Mouse (Mus musculus): Measurements from ENCODE around the gene Hist1h2be. TPM values are rescaled to one million over a fixed set of nuclear protein-coding genes. Genes with fewer than 3 reads are reported as not detected.
"Not testable (repeated sequence)": the region's sequence is repeated elsewhere in the genome, so short reads cannot be mapped to it uniquely, and the experiment has no call there.

Gene Hist1h2be
- polyA plus RNA-seq, 1 experiment from 2014 or later: 3.9 TPM

DNA sequence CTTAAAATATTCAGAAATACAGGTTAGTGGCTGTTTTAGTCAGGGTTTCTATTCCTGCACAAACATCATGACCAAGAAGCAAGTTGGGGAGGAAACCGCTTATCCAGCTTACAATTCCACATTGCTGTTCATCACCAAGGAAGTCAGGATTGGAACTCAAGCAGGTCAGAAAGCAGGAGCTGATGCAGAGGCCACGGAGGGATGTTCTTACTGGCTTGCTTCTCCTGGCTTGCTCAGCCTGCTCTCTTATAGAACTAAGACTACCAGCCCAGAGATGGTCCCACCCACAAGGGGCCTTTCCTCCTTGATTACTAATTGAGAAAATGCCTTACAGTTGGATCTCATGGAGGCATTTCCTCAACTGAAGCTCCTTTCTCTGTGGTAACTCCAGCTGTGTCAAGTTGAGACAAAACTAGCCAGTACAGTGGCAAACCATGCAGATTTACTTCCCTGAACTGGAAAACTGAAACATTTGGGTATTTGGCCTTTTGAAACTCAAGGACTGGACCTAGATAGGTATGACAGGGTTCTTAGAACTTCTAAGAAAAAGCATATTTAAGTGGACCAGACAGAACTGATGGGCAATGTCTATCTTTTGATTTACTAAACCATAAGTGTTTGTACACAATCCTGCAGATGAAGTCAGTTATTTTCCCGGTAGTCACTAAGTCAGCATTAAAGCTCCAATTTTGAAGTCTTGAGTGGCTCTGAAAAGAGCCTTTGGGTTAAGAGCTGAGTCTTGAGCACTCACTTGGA lies 78.5 kb downstream of the Hist1h2be start:
- peak overlapping the region; percentile 77 for H3K4me2 ChIP-seq (ENCODE audit: low read depth, severe bottlenecking)
- peak overlapping the region; percentile 91 for H3K27ac ChIP-seq (replicated peaks; ENCODE audit: low read depth, low read length)
- peak overlapping the region; percentile 41 for H3K4me3 ChIP-seq (ENCODE audit: low read depth, low read length)
- not testable (repeated sequence) for H3K27me3 ChIP-seq (ENCODE audit: control insufficient read depth, insufficient read depth, low read length); ATAC-seq (ENCODE audit: insufficient number of reproducible peaks, low FRiP score, low TSS enrichment, low read depth); H3K9me3 ChIP-seq (ENCODE audit: control insufficient read depth, low read length); H3K4me1 ChIP-seq (ENCODE audit: control insufficient read depth, insufficient read depth, low read length); H3K36me3 ChIP-seq (ENCODE audit: control insufficient read depth, insufficient read depth, low read length); DNase-seq (ENCODE audit: low spot score)
- peak overlapping the region; percentile 69 for H3K9ac ChIP-seq (ENCODE audit: low read length)
- WGBS: 6% methylated on average over 3 of the region's 3 CpGs

DNA sequence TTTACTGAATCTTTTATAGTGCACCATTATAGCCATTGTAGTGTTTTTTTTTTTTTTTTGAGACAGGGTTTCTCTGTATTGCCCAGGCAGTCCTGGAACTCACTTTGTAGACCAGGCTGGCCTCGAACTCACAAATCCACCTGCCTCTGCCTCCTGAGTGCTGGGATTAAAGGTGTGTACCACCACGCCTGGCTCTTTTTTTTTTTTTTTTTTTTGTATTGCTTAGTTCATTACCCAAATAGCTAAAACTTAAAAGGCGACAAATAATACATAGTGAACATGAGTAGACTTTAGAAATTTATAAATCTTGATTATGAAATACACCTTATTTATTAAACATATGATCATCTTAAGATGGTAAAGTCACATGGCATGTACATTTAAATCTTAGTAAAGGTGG lies 79.4 kb downstream of the Hist1h2be start:
- DNase-seq (ENCODE audit: low spot score) (no peak), ATAC-seq (ENCODE audit: insufficient number of reproducible peaks, low FRiP score, low TSS enrichment, low read depth) (no peak)
- Histone ChIP-seq H3K4me1 (ENCODE audit: control insufficient read depth, insufficient read depth, low read length) (peaks cover 5% of the 10 kb centered on the region), H3K27me3 (ENCODE audit: control insufficient read depth, insufficient read depth, low read length) (no peaks in the 10 kb centered on the region), H3K36me3 (ENCODE audit: control insufficient read depth, insufficient read depth, low read length) (no peaks in the 10 kb centered on the region), H3K4me3 (ENCODE audit: low read depth, low read length) (no peak overlapping the region), H3K9ac (ENCODE audit: low read length) (no peak overlapping the region), H3K27ac (replicated peaks; ENCODE audit: low read depth, low read length) (no peak overlapping the region), H3K4me2 (ENCODE audit: low read depth, severe bottlenecking) (no peak overlapping the region), H3K9me3 (ENCODE audit: control insufficient read depth, low read length) (no peaks in the 10 kb centered on the region)
- WGBS: 90% methylated on average over 3 of the region's 3 CpGs

DNA sequence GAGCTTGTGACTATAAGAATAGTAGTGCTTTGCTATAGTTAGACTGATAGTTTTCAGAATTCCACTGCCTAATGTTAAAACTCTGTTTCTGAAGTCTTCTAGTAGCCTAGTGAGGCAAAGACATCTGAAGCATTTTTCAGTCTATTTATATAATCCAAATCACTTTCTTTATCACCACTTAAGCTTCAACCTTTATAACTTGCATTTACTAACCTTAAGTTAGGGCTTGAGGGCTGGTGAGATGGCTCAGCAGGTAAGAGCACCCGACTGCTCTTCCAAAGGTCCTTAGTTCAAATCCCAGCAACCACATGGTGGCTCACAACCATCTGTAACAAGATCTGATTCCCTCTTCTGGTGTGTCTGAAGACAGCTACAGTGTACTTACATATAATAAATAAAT lies 81.1 kb downstream of the Hist1h2be start:
- DNase-seq (ENCODE audit: low spot score); ATAC-seq (ENCODE audit: insufficient number of reproducible peaks, low FRiP score, low TSS enrichment, low read depth): not testable (repeated sequence)

DNA sequence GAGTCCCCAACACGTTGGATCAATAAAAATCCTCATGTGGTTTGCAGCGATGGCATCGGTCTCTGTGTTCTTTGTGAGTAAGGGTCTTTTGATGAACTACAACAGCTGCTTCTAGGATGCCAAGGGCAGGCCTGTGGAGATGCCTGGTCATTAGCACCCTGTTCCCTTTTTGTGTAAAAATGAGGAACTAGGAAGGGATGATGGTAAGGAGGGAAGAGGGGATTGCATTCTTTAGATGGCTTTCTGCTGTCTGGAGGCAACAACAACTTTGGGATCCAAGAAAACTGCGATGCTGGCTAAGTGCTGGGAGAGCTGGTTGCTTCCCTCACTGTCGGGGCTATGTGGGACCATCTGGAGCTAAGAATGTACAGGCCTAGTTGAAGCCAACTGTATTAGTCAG lies 82.7 kb downstream of the Hist1h2be start:
- Histone ChIP-seq H3K4me3 (ENCODE audit: low read depth, low read length) (no peak overlapping the region), H3K27ac (replicated peaks; ENCODE audit: low read depth, low read length) (0 out of 2 replicates have a peak overlapping the region, but pooled peaks have one; percentile 16), H3K27me3 (ENCODE audit: control insufficient read depth, insufficient read depth, low read length) (no peaks in the 10 kb centered on the region), H3K9ac (ENCODE audit: low read length) (no peak overlapping the region), H3K36me3 (ENCODE audit: control insufficient read depth, insufficient read depth, low read length) (no peaks in the 10 kb centered on the region), H3K4me2 (ENCODE audit: low read depth, severe bottlenecking) (no peak overlapping the region), H3K4me1 (ENCODE audit: control insufficient read depth, insufficient read depth, low read length) (peaks cover 8% of the 10 kb centered on the region), H3K9me3 (ENCODE audit: control insufficient read depth, low read length) (no peaks in the 10 kb centered on the region)
- ATAC-seq (ENCODE audit: insufficient number of reproducible peaks, low FRiP score, low TSS enrichment, low read depth) (no peak), DNase-seq (ENCODE audit: low spot score) (no peak)
- WGBS: 55% methylated on average over 5 of the region's 5 CpGs

More for the DNA sequence above, 81.1 kb downstream of the Hist1h2be start:
- not testable (repeated sequence) for H3K9ac ChIP-seq (ENCODE audit: low read length); H3K4me2 ChIP-seq (ENCODE audit: low read depth, severe bottlenecking); H3K9me3 ChIP-seq (ENCODE audit: control insufficient read depth, low read length); H3K4me3 ChIP-seq (ENCODE audit: low read depth, low read length); H3K27ac ChIP-seq (replicated peaks; ENCODE audit: low read depth, low read length); H3K27me3 ChIP-seq (ENCODE audit: control insufficient read depth, insufficient read depth, low read length); H3K36me3 ChIP-seq (ENCODE audit: control insufficient read depth, insufficient read depth, low read length); H3K4me1 ChIP-seq (ENCODE audit: control insufficient read depth, insufficient read depth, low read length)
- 70% methylated on average over 1 of the region's 1 CpGs for WGBS

DNA sequence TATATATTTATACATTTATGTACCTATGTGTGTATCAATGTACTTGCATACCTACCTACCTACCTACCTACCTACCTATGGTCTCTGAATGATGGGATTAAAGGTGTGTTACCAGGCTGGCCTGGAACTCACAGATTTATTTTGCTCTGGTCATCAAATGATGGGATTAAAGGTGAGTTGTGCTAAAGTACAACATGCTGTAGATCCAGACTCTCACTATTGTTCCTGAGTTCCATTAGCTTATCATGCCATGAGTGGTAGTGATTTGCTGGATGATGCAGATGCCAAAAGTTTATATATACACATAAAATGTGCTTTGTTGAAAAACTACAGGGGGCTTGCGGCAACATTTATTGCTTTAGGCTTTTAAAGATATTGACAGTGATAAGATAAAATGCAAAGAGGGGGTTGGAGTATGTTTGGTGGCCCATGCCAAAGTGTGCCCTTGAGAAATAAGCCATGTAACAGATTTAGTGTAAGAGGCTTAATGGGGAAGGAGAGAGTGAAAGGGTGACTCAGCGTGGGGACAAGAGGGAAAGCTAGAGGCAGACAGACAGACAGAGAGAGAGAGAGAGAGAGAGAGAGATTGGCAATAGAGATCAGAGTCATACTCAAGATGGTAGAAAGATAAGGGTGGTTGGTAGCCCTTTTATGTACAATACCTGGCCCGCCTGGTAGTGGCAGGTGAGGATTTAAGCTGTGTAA lies 83.8 kb downstream of the Hist1h2be start:
- Histone ChIP-seq H3K27ac (replicated peaks; ENCODE audit: low read depth, low read length) (no peak overlapping the region), H3K9ac (ENCODE audit: low read length) (no peak overlapping the region), H3K4me1 (ENCODE audit: control insufficient read depth, insufficient read depth, low read length) (peaks cover 11% of the 10 kb centered on the region), H3K27me3 (ENCODE audit: control insufficient read depth, insufficient read depth, low read length) (no peaks in the 10 kb centered on the region), H3K36me3 (ENCODE audit: control insufficient read depth, insufficient read depth, low read length) (no peaks in the 10 kb centered on the region), H3K9me3 (ENCODE audit: control insufficient read depth, low read length) (no peaks in the 10 kb centered on the region), H3K4me2 (ENCODE audit: low read depth, severe bottlenecking) (peak overlapping the region; percentile 75; the same call in 1 of the 2 replicates), H3K4me3 (ENCODE audit: low read depth, low read length) (no peak overlapping the region; the same call in 1 of the 2 replicates)
- 81% methylated on average over 3 of the region's 3 CpGs for WGBS
- DNase-seq (ENCODE audit: low spot score): no peak
- ATAC-seq (ENCODE audit: insufficient number of reproducible peaks, low FRiP score, low TSS enrichment, low read depth): no peak

DNA sequence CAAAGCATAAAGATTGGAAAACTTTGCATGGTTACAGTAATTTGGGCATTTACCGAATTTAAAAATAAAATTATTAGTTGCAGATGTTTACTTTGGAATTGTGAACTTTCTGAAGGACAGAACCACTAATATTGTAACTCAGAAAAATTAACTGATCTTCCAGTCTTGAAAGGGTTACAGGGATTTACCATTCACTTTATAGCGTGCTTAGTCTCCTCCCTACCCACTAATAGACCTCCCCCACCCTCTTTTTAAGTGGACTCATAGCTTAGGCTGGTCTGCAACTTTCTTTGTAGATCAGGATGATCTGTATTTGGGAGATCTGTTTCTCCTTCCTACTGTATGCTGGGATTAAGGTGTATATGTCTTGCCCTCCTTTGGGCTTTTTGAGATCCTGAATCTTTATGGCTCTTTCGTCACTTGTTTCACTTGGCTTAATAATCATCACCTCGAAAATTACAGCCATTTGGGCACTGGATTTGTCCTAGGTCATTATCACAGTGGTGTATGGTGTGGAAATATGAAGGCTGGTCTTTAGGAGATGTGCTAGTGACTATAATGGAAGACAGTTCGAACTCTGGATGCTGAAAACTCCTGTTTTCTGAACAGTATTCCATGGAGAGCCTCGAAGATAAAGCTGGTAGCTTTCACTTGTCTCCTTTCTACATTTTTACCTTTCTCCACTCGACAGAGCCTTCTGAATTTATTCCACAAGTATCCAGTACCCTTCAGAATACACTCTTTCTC lies 84.7 kb downstream of the Hist1h2be start:
- no peak for ATAC-seq (ENCODE audit: insufficient number of reproducible peaks, low FRiP score, low TSS enrichment, low read depth)
- Histone ChIP-seq H3K4me3 (ENCODE audit: low read depth, low read length) (peak overlapping the region; percentile 47), H3K36me3 (ENCODE audit: control insufficient read depth, insufficient read depth, low read length) (no peaks in the 10 kb centered on the region), H3K9ac (ENCODE audit: low read length) (peak overlapping the region; percentile 70), H3K27me3 (ENCODE audit: control insufficient read depth, insufficient read depth, low read length) (no peaks in the 10 kb centered on the region), H3K4me2 (ENCODE audit: low read depth, severe bottlenecking) (peak overlapping the region; percentile 75), H3K4me1 (ENCODE audit: control insufficient read depth, insufficient read depth, low read length) (peaks cover 11% of the 10 kb centered on the region), H3K27ac (replicated peaks; ENCODE audit: low read depth, low read length) (peak overlapping the region; percentile 94), H3K9me3 (ENCODE audit: control insufficient read depth, low read length) (no peaks in the 10 kb centered on the region)
- DNase-seq (ENCODE audit: low spot score): no peak
- WGBS: 23% methylated on average over 7 of the region's 7 CpGs

DNA sequence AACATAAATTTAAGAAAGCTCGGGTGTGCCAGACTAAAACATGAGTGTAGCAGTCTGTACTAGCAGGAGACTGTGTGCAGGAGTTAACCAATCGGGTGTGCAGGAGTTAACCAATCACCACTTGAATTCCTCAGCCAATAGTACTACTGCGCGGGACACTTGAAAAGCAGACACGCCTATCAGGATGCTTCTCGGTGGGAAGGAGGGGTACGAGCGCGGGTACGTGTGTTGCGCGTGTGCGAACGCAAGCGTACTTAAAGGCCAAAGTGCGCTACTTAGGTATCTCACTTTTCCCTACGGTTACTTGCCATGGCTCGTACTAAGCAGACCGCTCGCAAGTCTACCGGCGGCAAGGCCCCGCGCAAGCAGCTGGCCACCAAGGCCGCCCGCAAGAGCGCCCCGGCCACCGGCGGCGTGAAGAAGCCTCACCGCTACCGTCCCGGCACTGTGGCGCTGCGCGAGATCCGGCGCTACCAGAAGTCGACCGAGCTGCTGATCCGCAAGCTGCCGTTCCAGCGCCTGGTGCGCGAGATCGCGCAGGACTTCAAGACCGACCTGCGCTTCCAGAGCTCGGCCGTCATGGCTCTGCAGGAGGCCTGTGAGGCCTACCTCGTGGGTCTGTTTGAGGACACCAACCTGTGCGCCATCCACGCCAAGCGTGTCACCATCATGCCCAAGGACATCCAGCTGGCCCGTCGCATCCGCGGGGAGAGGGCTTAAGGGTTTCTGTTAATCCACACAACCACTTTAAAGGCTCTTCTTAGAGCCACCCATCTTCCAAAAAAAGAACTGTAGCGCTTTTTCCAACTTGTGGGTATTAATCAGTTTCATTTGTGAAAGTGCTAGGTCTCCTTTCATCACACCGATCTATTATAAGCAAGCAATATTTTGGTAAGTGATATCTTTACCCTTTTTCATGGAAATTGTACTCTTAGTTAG lies 85.5 kb downstream of the Hist1h2be start, which contains the start of gene Hist1h3g:
Gene Hist1h3g, plus strand, starts transcription at position 286 of the 939 bp plus-strand sequence.
- not testable (repeated sequence) for H3K27me3 ChIP-seq (ENCODE audit: control insufficient read depth, insufficient read depth, low read length); H3K9me3 ChIP-seq (ENCODE audit: control insufficient read depth, low read length); H3K36me3 ChIP-seq (ENCODE audit: control insufficient read depth, insufficient read depth, low read length)
- DNase-seq (ENCODE audit: low spot score): peak; percentile 90
- Histone ChIP-seq H3K9ac (ENCODE audit: low read length) (peak within 1 kb of the TSS; percentile 84), H3K4me3 (ENCODE audit: low read depth, low read length) (peak within 1 kb of the TSS; percentile 47), H3K4me1 (ENCODE audit: control insufficient read depth, insufficient read depth, low read length) (peaks cover 11% of the 10 kb centered on the region), H3K27ac (replicated peaks; ENCODE audit: low read depth, low read length) (peak within 1 kb of the TSS; percentile 94), H3K4me2 (ENCODE audit: low read depth, severe bottlenecking) (peak within 1 kb of the TSS; percentile 75)
- WGBS: under 1% methylated on average over 43 of the region's 62 CpGs
- peak; percentile 92 for ATAC-seq (ENCODE audit: insufficient number of reproducible peaks, low FRiP score, low TSS enrichment, low read depth)
